Mouse (Mus musculus) intestine, embryonic 16.5 days (tissue): ENCODE data around the gene Hoxa9. TPM values are rescaled to one million over a fixed set of nuclear protein-coding genes. Genes with fewer than 3 reads are reported as not detected.

Source experiments
- ATAC-seq: fragments of 200-750 bp; cut with Nextera tagmentation; 2 replicates; pipeline ENCODE4 v1.8.0; 2017; ENCODE audit warnings: moderate TSS enrichment, moderate library complexity
- H3K27ac ChIP-seq: fragments of 300-500 bp; sonication (generic); 2 replicates; pipeline ENCODE4 v1.5.1; 2014; ENCODE audit warnings: mild to moderate bottlenecking, low read length
- H3K27me3 ChIP-seq: fragments of 300-500 bp; sonication (generic); replicated peaks from 2 replicates; pipeline ENCODE4 v1.6.1; 2014; ENCODE audit warnings: low read length, control low read depth, mixed read lengths; ENCODE audit not compliant: control insufficient read depth, insufficient read depth
- H3K36me3 ChIP-seq: fragments of 300-500 bp; sonication (generic); 2 replicates; pipeline ENCODE4 v1.6.1; 2014; ENCODE audit warnings: low read length, control low read depth; ENCODE audit not compliant: control insufficient read depth, insufficient read depth
- H3K4me1 ChIP-seq: fragments of 300-500 bp; sonication (generic); 2 replicates; pipeline ENCODE4 v1.6.1; 2014; ENCODE audit warnings: low read length, control low read depth, mixed read lengths; ENCODE audit not compliant: control insufficient read depth, insufficient read depth
- H3K4me2 ChIP-seq: fragments of 300-500 bp; sonication (generic); 2 replicates; pipeline ENCODE4 v1.6.1; 2014; ENCODE audit warnings: low read depth, low read length, control low read depth
- H3K4me3 ChIP-seq: fragments of 300-500 bp; sonication (generic); 2 replicates; pipeline ENCODE4 v1.5.1; 2014; ENCODE audit warnings: mild to moderate bottlenecking, low read length
- H3K9ac ChIP-seq: fragments of 300-500 bp; sonication (generic); 2 replicates; pipeline ENCODE4 v1.6.1; 2014; ENCODE audit warnings: low read depth, low read length
- H3K9me3 ChIP-seq: fragments of 300-500 bp; sonication (generic); 2 replicates; pipeline ENCODE4 v1.6.1; 2016; ENCODE audit warnings: low read length, control low read depth; ENCODE audit not compliant: control insufficient read depth
- WGBS: fragments of 180-500 bp; shearing (Covaris S2); extraction: QIAGEN DNeasy Blood & Tissue Kit; methylation state at CpG from one replicate; pipeline ENCODE4 v1.1.7; 2014; 5-methylcytosine and 5-hydroxymethylcytosine counted together
- polyA plus RNA-seq: library from polyadenylated mRNA; unstranded; fragments of >200 nt; fragmentation: Nextera tagmentation; extraction: Ambion mirVana; gene quantifications from 2 replicates; pipeline ENCODE4 v1.2.1, GENCODE M21; 2015

Hoxa9 gene
- polyA plus RNA-seq, 1 experiment from 2014 or later = 3.2 TPM

- no peak overlapping the region for H3K4me2 ChIP-seq
- no peak overlapping the region for H3K9ac ChIP-seq
- H3K4me1 ChIP-seq = no peaks in the 10 kb centered on the region
- H3K27ac ChIP-seq = no peak overlapping the region
- H3K9me3 ChIP-seq = no peaks in the 10 kb centered on the region
- no peak for ATAC-seq
- H3K36me3 ChIP-seq = no peaks in the 10 kb centered on the region
- no peak overlapping the region for H3K4me3 ChIP-seq
- 2% methylated on average over 35 of the region's 35 CpGs for WGBS
- peaks cover 63% of the 10 kb centered on the region for H3K27me3 ChIP-seq
Measured at GRCm38 (mm10) chr6:52252775-52253376, 22.0 kb upstream of the Hoxa9 start.

GRCm38 (mm10) chr6:52252016-52252774 lies 21.3 kb upstream of the Hoxa9 start:
- no peak overlapping the region for H3K4me2 ChIP-seq
- H3K9me3 ChIP-seq = no peaks in the 10 kb centered on the region
- no peak overlapping the region for H3K27ac ChIP-seq
- WGBS = 4% methylated on average over 24 of the region's 24 CpGs
- H3K36me3 ChIP-seq = no peaks in the 10 kb centered on the region
- H3K4me3 ChIP-seq = no peak overlapping the region
- H3K9ac ChIP-seq = no peak overlapping the region
- peaks cover 66% of the 10 kb centered on the region for H3K27me3 ChIP-seq
- H3K4me1 ChIP-seq = no peaks in the 10 kb centered on the region
- ATAC-seq = no peak

GRCm38 (mm10) chr6:52251177-52251879 lies 20.4 kb upstream of the Hoxa9 start:
- Histone ChIP-seq H3K4me2 (no peak overlapping the region), H3K36me3 (no peaks in the 10 kb centered on the region), H3K4me3 (no peak overlapping the region), H3K27ac (no peak overlapping the region), H3K9me3 (no peaks in the 10 kb centered on the region), H3K9ac (no peak overlapping the region), H3K27me3 (peaks cover 69% of the 10 kb centered on the region), H3K4me1 (no peaks in the 10 kb centered on the region)
- ATAC-seq = 0 out of 2 replicates have a peak, but pooled peaks have one; percentile 7
- 14% methylated on average over 7 of the region's 7 CpGs for WGBS

DNA sequence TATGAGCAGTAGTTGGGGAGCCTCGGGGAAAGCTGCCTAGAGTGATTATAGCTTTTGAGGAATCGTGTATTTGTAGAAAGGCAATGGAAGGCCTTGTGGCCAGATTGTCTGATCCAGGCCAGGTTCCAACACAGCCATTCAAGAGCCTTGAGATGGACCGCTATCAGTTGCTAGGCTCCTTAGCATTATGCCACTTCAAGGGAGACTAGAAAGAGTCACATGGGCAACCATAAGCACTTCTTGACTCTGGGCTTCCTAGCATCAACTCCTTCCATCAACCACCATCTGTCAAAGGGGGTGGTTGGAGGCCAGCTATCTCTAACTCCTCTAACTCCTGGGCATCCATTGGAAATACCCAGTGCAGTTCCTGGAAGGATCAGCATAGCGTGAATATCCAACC lies 18.9 kb upstream of the Hoxa9 start:
- Histone ChIP-seq H3K4me3 (no peak overlapping the region), H3K4me2 (no peak overlapping the region), H3K4me1 (no peaks in the 10 kb centered on the region), H3K36me3 (no peaks in the 10 kb centered on the region), H3K27ac (no peak overlapping the region), H3K27me3 (peaks cover 77% of the 10 kb centered on the region), H3K9me3 (no peaks in the 10 kb centered on the region), H3K9ac (no peak overlapping the region)
- ATAC-seq = no peak
- WGBS = 6% methylated on average over 4 of the region's 4 CpGs

DNA sequence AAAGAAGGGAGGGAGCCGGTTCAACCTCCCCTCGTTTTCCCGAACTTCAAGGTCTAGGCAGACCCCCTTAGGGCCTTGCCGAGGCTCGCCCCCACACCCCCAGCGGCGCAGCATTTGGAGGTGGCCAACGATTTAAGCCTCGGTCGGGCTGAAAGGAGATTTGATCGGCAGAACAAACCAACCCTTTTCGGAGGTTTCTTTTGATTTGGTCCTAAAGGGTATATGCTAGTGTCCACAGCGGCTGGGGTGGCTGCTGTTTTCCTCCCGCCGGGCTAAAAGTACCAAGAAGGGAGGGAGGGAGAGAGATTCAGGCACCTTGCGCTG lies 18.5 kb upstream of the Hoxa9 start:
- no peak for ATAC-seq
- H3K9me3 ChIP-seq = no peaks in the 10 kb centered on the region
- H3K36me3 ChIP-seq = no peaks in the 10 kb centered on the region
- H3K4me1 ChIP-seq = no peaks in the 10 kb centered on the region
- no peak overlapping the region for H3K4me3 ChIP-seq
- peaks cover 76% of the 10 kb centered on the region for H3K27me3 ChIP-seq
- no peak overlapping the region for H3K27ac ChIP-seq
- H3K9ac ChIP-seq = no peak overlapping the region; the same call in 1 of the 2 replicates
- H3K4me2 ChIP-seq = no peak overlapping the region
- WGBS = 2% methylated on average over 16 of the region's 16 CpGs

DNA sequence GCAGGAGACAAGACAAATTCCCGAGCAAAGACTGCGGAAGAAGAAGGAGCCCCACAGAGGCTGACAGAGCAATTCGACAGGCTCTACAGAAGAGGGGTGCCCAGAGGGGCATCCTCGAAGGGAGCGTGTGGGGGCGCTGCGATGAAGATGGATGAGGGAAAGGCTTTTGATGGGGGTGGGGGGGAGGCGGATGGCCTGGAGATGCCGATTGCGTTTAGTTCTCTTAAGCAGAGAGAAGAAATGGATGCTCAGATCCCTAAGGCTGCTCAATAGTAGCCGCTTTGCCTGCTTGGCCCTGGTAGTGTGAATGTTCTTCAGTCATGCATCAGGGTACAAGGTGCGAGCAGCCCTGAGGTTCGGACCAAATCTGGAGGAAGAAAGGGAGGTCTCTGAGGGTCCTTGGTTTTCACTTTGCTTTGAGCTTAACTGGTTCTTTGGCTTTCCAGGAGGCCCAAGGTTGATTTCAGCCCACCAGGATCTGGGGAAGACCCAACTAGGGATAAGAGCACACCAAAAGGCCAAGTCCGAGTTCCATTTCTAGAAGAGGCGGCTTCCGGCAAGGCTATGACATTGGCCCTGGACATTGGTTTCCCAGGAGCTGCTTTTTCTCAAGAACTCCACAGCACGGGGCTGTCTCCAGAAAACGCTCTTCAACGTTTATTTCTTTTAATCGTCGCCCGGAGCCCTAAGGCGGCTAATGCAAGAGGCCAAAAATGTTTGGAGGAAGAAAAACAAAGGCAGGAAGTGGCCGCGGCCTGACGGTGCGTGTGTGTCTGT lies 17.9 kb upstream of the Hoxa9 start:
- H3K27ac ChIP-seq = no peak overlapping the region
- no peaks in the 10 kb centered on the region for H3K9me3 ChIP-seq
- 2% methylated on average over 27 of the region's 27 CpGs for WGBS
- H3K4me2 ChIP-seq = no peak overlapping the region
- H3K27me3 ChIP-seq = peaks cover 75% of the 10 kb centered on the region
- H3K36me3 ChIP-seq = no peaks in the 10 kb centered on the region
- no peaks in the 10 kb centered on the region for H3K4me1 ChIP-seq
- no peak for ATAC-seq
- H3K9ac ChIP-seq = no peak overlapping the region; the same call in 1 of the 2 replicates
- H3K4me3 ChIP-seq = peak overlapping the region; percentile 4; the same call in 1 of the 2 replicates

GRCm38 (mm10) chr6:52247766-52248637 lies 17.1 kb upstream of the Hoxa9 start:
- Histone ChIP-seq H3K27ac (no peak overlapping the region), H3K36me3 (no peaks in the 10 kb centered on the region), H3K27me3 (peaks cover 75% of the 10 kb centered on the region), H3K9me3 (no peaks in the 10 kb centered on the region), H3K9ac (no peak overlapping the region), H3K4me3 (peak overlapping the region; percentile 4; the same call in 1 of the 2 replicates), H3K4me1 (no peaks in the 10 kb centered on the region), H3K4me2 (no peak overlapping the region)
- 3% methylated on average over 23 of the region's 23 CpGs for WGBS
- ATAC-seq = no peak

DNA sequence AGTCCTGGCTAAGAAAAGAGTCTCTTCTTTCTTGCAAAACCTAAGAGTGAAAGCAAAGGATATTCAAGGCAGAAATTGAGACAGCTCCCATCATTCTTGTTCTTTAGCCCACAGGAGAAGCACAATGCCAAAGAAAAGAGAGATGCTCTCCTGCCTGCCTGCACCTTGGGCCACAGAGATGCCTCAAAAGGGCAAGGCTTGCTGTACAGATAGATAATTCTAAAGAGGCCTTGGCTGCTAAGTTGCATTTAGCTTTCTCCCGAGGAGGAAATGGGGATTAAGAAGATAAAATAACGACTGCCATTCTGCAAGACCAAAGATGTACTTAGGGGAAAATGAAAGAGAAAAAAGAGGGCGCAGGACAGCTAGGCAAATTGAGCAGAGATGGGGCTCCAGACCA lies 16.0 kb upstream of the Hoxa9 start:
- 6% methylated on average over 3 of the region's 3 CpGs for WGBS
- Histone ChIP-seq H3K27me3 (peaks cover 73% of the 10 kb centered on the region), H3K27ac (no peak overlapping the region), H3K9ac (peak overlapping the region; percentile 51; the same call in 1 of the 2 replicates), H3K4me2 (0 out of 2 replicates have a peak overlapping the region, but pooled peaks have one; percentile 6), H3K9me3 (no peaks in the 10 kb centered on the region), H3K4me3 (peak overlapping the region; percentile 39), H3K36me3 (no peaks in the 10 kb centered on the region), H3K4me1 (no peaks in the 10 kb centered on the region)
- ATAC-seq = no peak
